Mouse (Mus musculus) embryo, embryonic 9.5 days (tissue): ENCODE results near the gene Map3k11.

Source experiments
- DNase-seq: peaks from one replicate; pipeline ENCODE4 v3.0.0-alpha.2; 2017; ENCODE audit errors: extremely low spot score

Gene Map3k11

DNA sequence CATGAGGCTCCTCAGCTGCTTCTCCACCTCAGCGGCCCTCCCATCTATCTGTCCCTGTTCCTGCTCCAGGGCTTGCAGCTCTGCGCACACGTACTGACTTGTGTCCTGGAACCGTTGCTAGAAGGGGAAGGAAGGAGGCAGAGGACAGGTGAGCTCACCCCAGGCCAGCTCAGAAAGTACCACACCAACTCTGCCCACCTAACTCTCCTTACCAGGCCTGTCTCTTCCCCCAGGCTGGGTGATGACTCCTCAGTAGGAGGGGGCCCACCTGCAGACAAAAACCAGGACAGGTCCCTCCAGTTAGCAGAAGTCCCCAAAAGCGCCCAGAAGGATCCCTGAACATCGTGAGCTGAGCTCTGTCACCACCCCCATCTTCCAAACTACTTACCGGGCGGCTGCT lies 22.0 kb downstream of the Map3k11 start:
- DNase-seq = no peak

DNA sequence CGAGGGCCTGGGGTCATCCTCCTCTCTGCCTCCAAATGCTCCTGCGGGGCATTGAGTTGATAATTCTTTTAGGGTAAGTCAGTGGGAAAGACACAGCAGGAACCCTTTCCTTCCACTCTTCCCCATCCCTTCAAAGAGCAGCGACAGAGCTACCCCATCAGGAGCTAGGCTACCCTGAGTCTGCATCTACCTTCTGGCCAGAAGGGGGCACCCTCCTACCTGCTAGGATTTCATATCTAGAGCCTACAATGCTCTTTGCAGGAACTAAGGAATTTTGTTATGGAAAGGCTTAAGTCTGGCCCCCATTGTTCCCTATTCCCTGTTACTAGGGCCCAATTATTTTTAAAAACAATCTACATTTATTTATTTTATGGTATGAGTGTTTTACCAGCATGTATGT lies 22.7 kb downstream of the Map3k11 start:
- no peak for DNase-seq

DNA sequence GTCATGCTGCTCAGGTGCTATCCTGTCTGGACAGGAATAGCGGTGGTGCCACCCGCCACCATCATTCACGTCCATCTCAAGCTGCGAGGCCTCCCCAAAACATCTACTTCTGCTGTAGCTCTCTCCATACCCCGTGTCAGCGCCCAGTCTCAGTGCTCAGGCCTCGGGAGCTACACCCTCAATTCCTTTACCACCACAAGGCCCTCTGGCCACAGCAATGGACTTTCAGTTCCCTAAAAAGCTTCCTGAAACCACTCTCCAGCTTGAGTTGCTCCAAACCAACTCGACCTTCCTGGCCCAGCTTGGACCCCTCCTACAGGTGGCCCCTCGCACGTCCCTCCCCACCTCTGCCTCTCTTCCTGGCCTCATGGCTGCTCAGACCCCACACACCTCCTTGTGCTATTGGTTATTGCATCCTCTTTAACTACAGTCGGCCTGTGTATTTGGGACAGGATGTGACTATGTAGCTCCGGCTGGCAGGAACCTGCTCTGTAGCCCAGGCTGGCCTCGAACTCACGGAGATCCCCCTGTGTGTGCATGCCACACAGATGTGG lies 23.4 kb downstream of the Map3k11 start:
- no peak for DNase-seq

DNA sequence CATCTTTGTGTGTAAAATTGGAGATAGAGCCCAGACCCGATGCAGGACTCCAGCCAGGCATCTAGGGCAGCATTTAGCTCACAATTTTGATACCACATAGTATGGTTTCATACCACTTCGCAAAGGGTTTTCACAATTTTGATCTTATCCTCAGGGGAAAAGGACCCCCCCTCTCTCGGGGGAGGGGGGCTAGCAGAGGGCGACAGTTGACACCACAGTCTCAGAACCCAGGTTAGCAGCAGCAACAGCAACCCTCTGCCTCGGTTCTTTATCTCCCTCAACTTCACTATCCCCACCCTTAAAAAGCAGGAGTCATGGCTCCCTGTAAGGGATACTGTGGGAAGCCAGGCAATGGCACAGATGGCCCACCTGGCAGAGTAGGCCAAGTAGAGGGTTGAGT lies 24.7 kb downstream of the Map3k11 start:
- DNase-seq = no peak

DNA sequence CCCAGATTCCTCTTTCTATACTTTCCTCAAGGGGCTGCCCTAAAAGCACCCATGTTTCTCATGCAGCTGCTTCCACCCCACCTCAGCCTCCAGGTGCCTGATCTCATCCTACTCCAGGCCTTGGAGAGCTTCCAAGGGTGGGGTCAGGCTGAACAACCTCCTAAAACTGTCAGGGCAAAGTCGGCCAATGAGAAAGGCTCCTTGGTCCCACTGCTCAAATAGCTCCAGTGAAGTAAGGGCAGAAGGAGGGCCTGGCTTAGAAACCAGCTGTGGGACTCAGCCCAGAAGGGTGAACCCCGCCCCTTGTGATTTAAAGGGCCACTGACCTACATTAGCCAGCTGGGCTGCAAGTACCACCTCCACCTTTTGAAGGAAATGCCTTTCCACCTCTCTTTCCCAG lies 25.2 kb downstream of the Map3k11 start:
- DNase-seq = no peak

DNA sequence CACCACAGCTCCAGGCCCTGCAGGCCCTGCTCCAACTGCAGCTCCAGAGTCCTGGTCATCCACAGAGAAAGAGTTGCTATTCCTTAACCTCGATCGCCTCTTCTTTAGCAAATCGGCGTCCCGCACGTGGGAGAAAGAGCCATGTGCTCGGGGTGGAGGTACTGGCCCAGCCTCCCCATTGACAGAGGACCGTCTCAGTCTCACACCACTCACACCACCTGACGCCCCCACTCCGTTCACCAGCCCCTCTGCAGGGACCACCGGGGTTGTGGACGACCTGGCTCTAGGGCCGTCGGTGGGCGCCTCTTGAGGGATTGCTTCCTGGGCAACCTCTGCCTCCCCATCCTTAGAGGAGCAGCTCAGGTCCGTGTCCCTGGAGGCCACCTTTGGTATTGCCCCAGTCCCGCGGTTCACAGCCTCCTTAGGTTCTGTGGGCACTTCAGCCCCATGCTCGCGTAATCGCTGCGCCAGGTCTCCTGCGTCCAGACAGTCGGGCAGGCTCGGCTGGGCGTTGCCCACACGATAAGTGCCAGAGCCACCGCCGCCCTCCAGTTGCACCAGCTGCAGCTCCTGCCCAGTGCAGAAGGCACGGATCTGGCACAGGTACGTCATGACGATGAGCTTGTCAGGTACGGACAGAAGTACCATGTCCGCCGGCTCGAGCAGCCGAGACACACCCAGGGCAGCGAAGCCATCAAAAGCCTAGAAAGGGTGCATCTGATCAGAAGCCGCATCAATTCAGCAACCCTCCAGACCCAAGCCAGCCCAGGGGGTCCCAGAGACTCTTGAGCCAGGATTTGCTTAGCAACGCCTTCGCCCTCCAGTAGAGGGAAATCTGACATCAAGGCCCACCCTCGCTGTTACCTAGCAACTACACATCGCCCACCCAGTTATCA lies 27.5 kb downstream of the Map3k11 start:
- DNase-seq = peak; percentile 53

DNA sequence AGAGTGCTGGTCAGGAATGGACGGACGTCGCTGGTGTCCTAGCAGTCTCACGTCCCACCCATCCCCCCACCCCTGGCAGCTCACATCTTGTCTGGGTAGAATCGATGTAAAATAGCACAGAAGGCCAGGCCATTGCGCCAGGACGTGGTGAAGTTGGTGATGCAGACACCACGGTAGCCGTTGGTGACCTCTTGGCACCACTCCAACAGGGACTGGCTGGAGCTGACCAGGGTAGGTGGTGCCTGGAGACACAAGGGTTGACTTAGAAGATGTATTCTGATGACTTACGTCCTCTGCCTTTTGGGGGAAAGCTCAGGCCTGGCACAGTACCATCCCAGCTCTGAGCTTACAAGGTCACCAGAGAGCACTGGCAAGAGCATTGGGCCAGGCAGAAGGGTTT lies 28.4 kb downstream of the Map3k11 start:
- DNase-seq = no peak

DNA sequence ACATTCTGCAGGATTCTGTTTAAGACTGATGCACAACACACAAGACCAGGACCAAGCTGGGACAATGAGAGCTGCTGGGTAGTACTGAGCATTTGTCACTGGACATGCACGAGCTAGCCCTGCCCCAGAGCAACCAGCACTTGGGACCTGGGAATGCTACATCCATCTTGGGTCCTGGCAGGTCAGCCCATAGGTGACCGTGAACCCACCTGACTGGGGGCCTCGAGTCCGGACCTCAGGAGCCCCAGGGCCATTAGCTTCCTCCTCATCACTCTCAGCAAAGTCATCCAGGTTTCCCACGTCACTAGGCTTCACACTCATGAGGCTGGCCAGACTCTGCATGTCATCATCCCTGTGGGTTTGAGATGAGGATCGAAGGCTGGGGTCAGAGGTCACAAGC lies 32.7 kb downstream of the Map3k11 start:
- no peak for DNase-seq

DNA sequence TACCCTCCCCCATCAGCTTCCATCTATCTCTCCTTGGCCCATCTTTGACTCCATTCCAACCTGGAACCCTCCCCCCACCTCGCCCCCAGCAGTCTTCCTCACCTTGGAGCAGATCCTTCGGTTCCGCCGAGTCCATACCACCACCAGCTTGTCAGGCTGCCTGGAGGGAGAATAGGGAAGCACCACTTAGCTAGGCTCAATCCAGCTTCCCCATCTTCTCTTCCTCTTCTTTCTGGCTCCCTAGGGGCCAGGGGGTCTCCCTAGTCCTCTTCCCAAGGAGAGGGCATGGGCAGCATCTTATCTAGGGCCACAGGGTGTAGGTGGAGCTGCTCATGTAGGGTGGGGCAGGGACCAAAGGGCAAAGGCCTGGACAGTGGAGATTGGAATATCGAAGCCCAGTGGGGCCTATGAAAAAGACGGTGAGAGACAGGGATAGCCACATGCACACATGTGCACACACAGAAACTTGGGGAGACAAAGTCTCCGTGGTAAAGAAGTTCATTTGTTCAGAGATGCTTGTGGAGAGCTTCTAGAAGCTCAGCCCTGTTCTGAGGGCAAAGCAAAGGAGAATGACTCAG lies 34.4 kb downstream of the Map3k11 start:
- no peak for DNase-seq

DNA sequence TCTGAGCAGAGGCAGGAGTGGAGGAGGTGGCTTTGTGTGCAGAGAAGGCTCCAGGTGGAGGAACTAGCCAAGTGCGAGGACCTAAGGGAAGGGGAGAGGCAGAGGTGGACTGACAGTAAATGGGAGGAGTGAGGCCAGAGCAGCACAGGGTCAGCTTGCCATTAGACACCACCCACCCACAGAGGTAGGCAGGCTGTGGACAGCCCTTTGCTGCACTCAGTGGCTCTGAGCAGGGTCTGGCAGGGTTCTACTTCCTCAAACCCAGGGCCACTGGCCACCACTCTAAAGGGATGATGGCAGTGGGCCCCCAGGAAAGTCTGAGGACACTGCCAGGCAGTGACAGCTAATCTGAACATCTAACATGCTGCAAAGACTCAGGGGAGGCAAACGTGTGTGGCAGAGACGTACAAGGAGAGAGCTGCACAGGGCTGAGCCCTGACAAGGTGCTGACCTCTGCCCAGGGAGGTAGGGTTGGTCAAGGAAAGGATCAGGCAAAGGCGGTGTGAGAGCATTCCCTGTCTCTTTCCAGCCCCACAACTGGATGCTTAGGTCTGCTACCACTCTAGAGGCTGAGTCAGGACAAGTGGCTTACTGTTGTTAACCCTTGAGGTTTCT lies 35.5 kb downstream of the Map3k11 start:
- DNase-seq = no peak

DNA sequence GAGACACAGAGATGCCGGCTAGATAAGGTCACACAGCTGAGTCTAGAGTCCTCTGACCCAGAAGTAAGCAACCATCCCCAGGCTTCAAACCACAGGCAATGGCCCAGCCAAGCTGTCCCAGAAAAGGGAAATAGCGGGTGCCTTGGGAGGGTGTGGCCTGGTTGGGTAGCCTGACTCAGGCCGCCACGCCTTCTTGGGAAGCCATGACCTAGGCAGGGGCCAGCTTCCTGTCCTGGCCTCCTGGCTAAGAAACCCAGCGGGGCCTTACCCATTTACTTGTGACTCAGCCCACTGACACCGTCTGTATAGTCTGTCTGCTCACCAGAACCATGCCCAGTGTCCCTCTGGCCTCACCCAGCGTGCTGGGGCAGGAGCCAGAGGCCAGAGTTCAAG lies 36.0 kb downstream of the Map3k11 start:
- no peak for DNase-seq

DNA sequence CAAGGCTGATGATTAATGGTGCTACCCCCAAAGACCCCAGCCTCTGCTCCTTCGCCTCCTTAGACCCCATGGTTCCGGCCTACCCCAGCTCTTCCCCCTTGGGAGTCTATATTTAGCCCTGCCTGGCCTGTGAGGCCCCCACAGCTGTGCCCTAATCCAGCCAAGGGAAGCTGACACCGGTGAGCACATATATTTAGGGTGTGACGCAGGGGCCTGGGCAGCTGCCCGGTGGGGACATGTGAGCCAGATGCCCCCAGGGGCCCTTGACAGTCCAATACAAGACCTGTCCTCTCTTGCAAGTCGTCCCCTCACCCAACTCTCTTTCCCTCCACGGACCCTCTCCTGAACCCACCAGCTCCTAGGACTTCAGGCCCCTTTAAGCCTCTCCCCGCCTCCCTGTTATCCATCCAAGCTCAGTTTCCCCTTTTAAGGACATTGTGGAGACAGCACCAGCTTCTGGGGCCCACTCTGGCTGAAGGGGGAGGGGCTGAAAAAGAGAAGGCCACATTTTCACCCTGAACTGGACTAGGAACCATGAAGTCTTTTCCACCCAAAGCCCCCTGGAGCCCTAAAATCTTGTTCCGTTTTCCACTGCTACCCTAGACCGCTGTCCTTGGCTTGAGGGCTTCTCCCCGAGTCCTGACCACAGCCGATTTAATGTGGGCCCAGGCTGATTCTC lies 36.6 kb downstream of the Map3k11 start:
- no peak for DNase-seq

DNA sequence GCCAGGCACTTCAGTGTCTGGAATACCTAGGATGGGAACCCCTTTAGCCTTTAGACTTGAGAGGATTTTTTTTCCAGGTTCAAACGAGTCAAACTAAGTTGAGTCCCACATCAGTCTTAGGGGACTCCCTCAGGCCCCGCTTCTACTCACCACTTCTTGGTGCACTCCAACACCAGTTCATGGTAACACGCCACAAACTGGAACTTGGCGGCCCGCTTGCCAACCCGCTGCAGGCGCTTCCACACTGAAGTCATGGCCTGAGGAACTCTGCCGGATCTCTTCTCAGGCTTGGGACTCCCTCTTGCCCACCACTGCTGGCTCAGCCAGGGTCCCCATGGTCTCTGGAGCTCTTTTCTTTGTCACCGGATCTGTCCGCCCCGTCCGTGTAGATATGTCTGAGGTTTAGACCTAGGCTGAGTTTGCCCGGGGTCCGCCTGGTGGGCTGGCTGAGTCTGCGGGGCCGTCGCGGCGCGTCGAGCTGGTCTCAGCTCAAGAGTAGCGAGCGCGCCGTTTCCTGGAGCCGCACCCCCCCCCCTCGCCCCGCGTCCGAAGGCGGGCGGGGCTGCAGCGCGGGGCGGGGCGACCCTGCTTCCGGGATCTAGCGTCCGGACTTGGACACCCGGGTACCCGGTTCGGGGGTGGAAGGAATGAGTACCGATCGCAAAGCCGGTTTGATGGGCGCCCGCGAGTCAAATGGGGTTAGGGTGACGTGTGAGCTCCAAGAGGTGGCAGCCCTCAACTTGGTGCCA lies 37.4 kb downstream of the Map3k11 start, which contains the start of gene Ehbp1l1:
Gene Ehbp1l1 (minus strand): TSS at position 551 of the 749 bp plus-strand sequence.
- no peak for DNase-seq

DNA sequence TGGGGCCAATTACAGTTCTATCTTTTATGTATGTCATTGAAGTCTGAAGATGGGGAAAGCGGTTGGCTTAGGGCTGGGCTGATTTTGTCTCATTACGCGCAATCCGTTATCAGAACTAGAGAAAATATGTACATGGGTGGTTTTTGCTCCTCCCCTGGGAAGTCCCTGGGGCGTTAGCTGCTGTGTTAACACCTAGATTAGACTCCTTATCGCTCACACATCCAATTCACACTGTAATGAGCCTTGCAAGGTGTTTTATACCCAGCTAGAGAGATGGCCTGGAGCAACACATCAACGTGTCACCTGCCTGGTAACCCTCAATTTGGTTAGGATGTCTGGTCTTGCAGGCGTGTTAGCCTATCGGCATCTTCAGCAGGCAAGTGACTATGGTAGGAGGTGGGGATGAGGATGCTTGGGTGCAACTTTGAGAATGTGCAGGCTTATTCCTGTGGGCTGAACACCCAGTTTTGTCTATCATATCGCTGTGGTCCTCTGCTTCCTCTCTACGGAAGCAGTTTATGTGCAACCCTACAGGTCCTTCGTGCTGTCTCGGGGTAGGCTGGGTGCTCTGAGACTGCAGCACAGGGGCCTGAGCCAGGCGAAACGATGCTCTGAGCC lies 38.5 kb downstream of the Map3k11 start:
- DNase-seq = no peak

DNA sequence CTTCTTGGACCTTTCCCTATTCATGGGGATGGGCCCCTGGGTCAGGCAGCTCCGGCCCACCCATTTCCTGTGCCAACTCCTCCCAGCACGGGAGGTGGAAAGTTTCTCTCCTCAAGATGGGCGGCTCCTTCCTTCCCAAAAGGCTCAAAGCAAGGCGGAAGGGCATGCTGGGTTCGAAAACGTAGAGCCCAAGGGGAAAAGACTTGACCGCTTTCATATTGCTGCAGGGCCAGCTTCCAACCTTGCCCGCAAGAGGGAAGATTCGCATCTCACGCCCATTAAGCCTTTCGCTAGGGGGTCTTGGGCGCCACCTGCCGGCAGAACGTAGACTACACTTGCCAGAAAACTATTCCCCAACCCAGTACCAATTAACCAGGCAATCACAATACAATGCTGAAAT lies 39.2 kb downstream of the Map3k11 start:
- DNase-seq = peak; percentile 86

DNA sequence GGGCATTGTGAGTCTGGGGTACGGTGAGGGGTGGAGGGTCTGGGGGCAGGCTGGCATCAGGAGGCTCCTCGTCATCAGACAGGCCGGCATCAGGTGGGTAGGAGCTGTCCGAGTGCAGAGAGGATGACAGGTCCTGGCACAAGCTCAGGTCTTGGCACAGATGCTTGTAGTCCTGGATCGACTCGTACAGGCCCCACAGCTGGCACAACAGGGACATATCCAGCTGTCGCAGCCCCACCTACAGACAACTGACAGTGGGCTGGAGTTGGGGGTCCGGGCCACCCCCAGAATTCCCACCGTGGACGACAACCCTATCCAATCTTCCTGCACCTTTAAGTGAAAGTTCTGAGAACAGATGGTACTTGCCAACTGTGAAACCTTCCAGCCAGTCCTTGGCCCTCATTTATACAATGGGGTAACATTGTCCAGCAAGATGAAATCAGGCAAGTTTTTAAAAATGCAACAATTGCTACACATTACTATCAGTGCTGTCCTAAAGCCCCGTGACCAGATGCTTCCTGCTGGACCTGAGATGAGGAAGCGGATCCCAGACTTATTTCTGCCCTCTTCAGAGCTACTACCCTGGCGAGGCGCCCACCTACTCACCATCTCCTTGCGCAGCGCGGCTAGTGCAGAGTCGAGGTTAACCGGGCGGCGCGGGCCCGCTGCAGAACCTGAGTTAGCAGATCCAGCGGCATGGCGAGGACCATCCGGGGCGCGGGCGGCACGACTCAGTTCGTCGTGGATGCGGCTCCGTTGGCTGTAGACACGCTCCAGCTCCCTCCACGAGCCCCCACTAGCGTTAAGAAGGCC lies 40.3 kb downstream of the Map3k11 start:
- DNase-seq = no peak

DNA sequence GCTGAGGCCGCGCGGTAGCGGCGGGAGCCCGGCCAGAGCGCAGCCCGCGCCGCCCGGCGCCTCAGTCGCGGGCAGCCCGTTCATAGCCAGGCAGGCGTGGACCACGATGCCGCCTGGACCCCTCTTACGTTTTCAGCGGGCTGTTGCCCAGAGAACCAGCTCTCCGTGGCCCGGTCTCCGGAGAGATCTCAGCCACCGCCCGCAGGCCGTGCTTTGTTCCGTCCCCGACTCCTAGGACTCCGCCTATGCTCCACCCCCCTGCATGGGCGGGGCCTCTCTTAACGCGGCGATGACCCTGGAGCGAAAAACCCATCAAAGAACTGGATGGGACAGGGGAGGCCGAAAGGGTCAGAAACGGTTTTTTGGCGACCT lies 40.9 kb downstream of the Map3k11 start, which contains the start of gene Fam89b:
Gene Fam89b (minus strand): TSS at position 210 of the 372 bp plus-strand sequence.
- peak; percentile 89 for DNase-seq

DNA sequence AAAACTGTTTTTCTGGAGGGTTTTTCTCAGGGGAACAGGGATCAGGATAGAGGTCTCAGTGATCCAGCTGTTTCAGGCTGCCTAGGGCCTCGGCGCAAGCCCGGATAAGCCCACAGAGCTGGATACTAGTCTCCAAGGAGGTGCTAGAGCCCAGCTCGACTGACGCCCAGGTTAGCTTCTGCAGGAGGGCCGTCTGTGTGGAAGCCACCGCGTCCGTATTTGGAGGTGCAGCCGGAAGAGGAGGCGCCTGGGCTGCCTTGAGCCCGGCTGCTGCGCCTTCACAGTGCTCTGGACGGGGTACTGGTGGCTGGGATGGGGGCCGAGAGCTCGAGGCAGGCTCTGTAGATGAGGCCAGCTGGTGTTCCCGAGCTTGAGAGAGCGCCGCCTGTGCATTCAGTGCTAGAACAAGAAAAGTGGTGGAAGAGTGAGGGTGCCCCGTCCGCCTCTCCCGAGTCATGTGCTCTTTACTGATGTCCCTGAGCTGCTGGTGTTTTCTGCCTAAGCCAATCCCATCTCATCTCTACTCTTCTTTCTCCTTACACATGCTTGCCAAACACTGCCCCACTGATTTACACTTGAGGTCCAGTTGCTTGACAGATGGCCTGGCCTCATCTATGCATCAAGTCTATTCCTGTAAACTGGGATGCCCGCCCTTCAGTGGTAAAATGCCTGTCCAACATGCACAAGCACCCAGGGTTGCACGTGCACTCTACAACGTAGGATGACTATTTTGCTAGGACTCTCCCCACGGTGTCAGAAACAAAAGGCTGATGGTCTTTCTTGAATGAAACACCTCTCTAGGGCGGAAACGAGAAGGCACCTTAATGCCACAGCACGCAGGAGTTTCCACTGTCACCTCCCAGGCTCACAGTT lies 42.0 kb downstream of the Map3k11 start:
- DNase-seq = no peak
